Mouse (Mus musculus) cerebellum, postnatal 14 days (tissue): ENCODE results near the gene BC049352.

Source experiments
- DNase-seq, 2 experiments: peaks; one replicate each; pipeline ENCODE4 v3.0.0; 2021; ENCODE audit warnings: mixed read lengths in 2 of 2

BC049352 gene

GRCm38 (mm10) chr9:45195468-45195867 lies 13.7 kb downstream of the BC049352 start:
- DNase-seq, result no peak

- no peak for DNase-seq
These were observed 14.5 kb downstream of the BC049352 start for GRCm38 (mm10) chr9:45196125-45196830.

GRCm38 (mm10) chr9:45197549-45197948 lies 15.7 kb downstream of the BC049352 start:
- DNase-seq, result no peak

GRCm38 (mm10) chr9:45201319-45201947 lies 19.6 kb downstream of the BC049352 start:
- DNase-seq, result no peak

GRCm38 (mm10) chr9:45202021-45202798 lies 20.4 kb downstream of the BC049352 start:
- no peak for DNase-seq

- no peak for DNase-seq
These were observed 22.1 kb downstream of the BC049352 start, which contains the start of gene Tmprss4 for GRCm38 (mm10) chr9:45203797-45204410. Gene Tmprss4 (minus strand): TSS chr9:45204092.

- no peak for DNase-seq
These were observed 23.3 kb downstream of the BC049352 start for GRCm38 (mm10) chr9:45205143-45205542.

- DNase-seq, result no peak
These were observed 24.3 kb downstream of the BC049352 start for GRCm38 (mm10) chr9:45206121-45206520.

GRCm38 (mm10) chr9:45207015-45207743 lies 25.4 kb downstream of the BC049352 start:
- no peak for DNase-seq

- no peak for DNase-seq
These were observed 30.2 kb downstream of the BC049352 start for GRCm38 (mm10) chr9:45212001-45212400.

- peak; percentile 38 to 50 for DNase-seq
These were observed 33.8 kb downstream of the BC049352 start for GRCm38 (mm10) chr9:45215526-45216179.

- DNase-seq, result no peak
These were observed 37.8 kb downstream of the BC049352 start for GRCm38 (mm10) chr9:45219644-45220043.

- peak; percentile 97 to 99 for DNase-seq
These were observed 39.8 kb downstream of the BC049352 start for GRCm38 (mm10) chr9:45221567-45221966.

- DNase-seq, result no peak
These were observed 47.6 kb downstream of the BC049352 start for GRCm38 (mm10) chr9:45229359-45229758.

- no peak for DNase-seq
These were observed 53.9 kb downstream of the BC049352 start for GRCm38 (mm10) chr9:45235668-45236227.

- DNase-seq, result no peak
These were observed 54.9 kb downstream of the BC049352 start for GRCm38 (mm10) chr9:45236744-45237143.

- no peak for DNase-seq
These were observed 59.6 kb downstream of the BC049352 start for GRCm38 (mm10) chr9:45241397-45241796.

GRCm38 (mm10) chr9:45245432-45245831 lies 63.6 kb downstream of the BC049352 start:
- DNase-seq, result no peak

- no peak for DNase-seq
These were observed 64.3 kb downstream of the BC049352 start for GRCm38 (mm10) chr9:45246060-45246459.

- no peak for DNase-seq
These were observed 65.7 kb downstream of the BC049352 start for GRCm38 (mm10) chr9:45247536-45247935.

GRCm38 (mm10) chr9:45250306-45250705 lies 68.5 kb downstream of the BC049352 start:
- DNase-seq, result no peak
